22 mouse cellular contexts compared by ENCODE assay signal in the genomic region with DNA sequence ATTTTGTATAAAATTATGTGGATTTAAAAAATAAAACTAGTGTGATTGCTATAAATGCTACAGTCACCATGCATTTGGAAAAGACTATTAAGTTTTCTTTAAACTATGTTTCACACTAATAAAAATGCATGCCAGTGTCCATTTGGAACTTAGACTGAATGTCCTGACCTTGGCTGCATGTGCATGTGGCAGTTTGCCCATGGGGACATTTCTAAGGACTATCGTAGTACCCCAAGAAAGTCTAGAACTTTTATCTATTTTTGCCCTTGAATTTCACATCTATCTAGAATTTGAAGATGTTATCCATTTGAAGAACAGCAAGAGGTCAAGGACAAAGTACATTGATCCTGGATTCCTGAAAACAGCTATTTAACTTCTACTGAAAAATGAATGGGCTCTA.
DNase-seq lines count a peak whose midpoint lies in the region; ATAC-seq lines count a peak whose summit lies in the region.
"Had no signal": no experiment of that assay in that cellular context is flagged by ENCODE, and none has a peak within 500 bp of the region (broad histone marks: within the 10 kb centered on the region; RNA-seq: fewer than 3 reads in every experiment).

No protein-coding gene starts in this region.

- H3K27me3 ChIP-seq in kidney, embryonic 14.5 days (ENCODE audit: control insufficient read depth, insufficient read depth, low read length), result no peaks in the 10 kb centered on the region
- H3K27me3 ChIP-seq: CH12.LX; embryonic facial prominence, embryonic 15.5 days; hindbrain, embryonic 13.5 days; Patski had no signal

- H3K4me3 ChIP-seq in kidney, embryonic 14.5 days (ENCODE audit: low read length), result no peak overlapping the region
- H3K4me3 ChIP-seq: embryonic facial prominence, embryonic 15.5 days; erythroblast, embryonic 14.5 days; forebrain, embryonic 10.5 days; heart, embryonic 10.5 days; hindbrain, embryonic 13.5 days had no signal

- no peaks in the 10 kb centered on the region for H3K4me1 ChIP-seq in kidney, embryonic 14.5 days (ENCODE audit: control insufficient read depth, insufficient read depth, low read length)
- H3K4me1 ChIP-seq: embryonic facial prominence, embryonic 15.5 days; forebrain, embryonic 10.5 days; heart, embryonic 10.5 days; hindbrain, embryonic 13.5 days had no signal

- no peak for ATAC-seq in kidney, embryonic 14.5 days (ENCODE audit: low FRiP score, low TSS enrichment)
- ATAC-seq: activated CD4-positive, CD25-positive, alpha-beta regulatory T cell, adult 4 months; forebrain, embryonic 14.5 days; hindbrain, postnatal 0 days; Patski had no signal

- no peak overlapping the region for H3K27ac ChIP-seq in kidney, embryonic 14.5 days (ENCODE audit: low read depth, low read length)
- H3K27ac ChIP-seq: embryonic facial prominence, embryonic 15.5 days; forebrain, embryonic 10.5 days; heart, embryonic 10.5 days; hindbrain, embryonic 13.5 days; hindbrain, postnatal 0 days had no signal

- DNase-seq in adrenal gland, postnatal 10 days, result peak; percentile 8
- DNase-seq in adrenal gland, postnatal 4 days (ENCODE audit: low spot score in 2 of 2), result no peak
- peak; percentile 16 to 23 for DNase-seq in kidney, adult 8-10 months
- peak; percentile 12 for DNase-seq in adrenal gland, postnatal 25 days
- DNase-seq in kidney, postnatal 25 days, result peak; percentile 35 to 58
- DNase-seq in cerebellum, adult 8-10 months, result no peak
- DNase-seq: cerebellum, adult 18-20 months; cerebellum, postnatal 10 days; gastrocnemius, postnatal 36 days; heart, adult 18-20 months; heart, postnatal 10 days had no signal

- H3K4me2 ChIP-seq in kidney, embryonic 14.5 days (replicated peaks; ENCODE audit: low read depth, low read length), result no peak overlapping the region
- H3K4me2 ChIP-seq: embryonic facial prominence, embryonic 15.5 days; hindbrain, embryonic 13.5 days had no signal

- H3K36me3 ChIP-seq in kidney, embryonic 14.5 days (ENCODE audit: control insufficient read depth, insufficient read depth, low read length), result no peaks in the 10 kb centered on the region
- H3K36me3 ChIP-seq: embryonic facial prominence, embryonic 15.5 days; forebrain, embryonic 10.5 days; heart, embryonic 10.5 days; hindbrain, embryonic 13.5 days had no signal

- no peaks in the 10 kb centered on the region for H3K9me3 ChIP-seq in kidney, embryonic 14.5 days (ENCODE audit: control insufficient read depth, low read length)
- H3K9me3 ChIP-seq: embryonic facial prominence, embryonic 15.5 days; forebrain, embryonic 10.5 days; heart, embryonic 10.5 days; hindbrain, embryonic 13.5 days had no signal

- H3K9ac ChIP-seq in kidney, embryonic 14.5 days (ENCODE audit: low read depth, low read length), result no peak overlapping the region
- H3K9ac ChIP-seq: embryonic facial prominence, embryonic 15.5 days; hindbrain, embryonic 13.5 days had no signal

- WGBS in kidney, embryonic 14.5 days, result 88% methylated on average over 1 of the region's 1 CpGs

Comparison
In these comparisons a context has a peak if more than half of its experiments do, and no peak if none do; other contexts are left out.
1. DNase-seq: peak in adrenal gland, postnatal 10 days (single experiment), kidney, adult 8-10 months (2 of 2), adrenal gland, postnatal 25 days (single experiment) and kidney, postnatal 25 days (2 of 2); none in adrenal gland, postnatal 4 days (0 of 2) and cerebellum, adult 8-10 months (single experiment).